Mouse (Mus musculus): ENCODE results near the gene Zdhhc1. TPM values are rescaled to one million over a fixed set of nuclear protein-coding genes. Genes with fewer than 3 reads are reported as not detected.

Gene Zdhhc1
- total RNA-seq, 2 experiments from 2014 or later: 8.7 to 10.1 TPM

DNA sequence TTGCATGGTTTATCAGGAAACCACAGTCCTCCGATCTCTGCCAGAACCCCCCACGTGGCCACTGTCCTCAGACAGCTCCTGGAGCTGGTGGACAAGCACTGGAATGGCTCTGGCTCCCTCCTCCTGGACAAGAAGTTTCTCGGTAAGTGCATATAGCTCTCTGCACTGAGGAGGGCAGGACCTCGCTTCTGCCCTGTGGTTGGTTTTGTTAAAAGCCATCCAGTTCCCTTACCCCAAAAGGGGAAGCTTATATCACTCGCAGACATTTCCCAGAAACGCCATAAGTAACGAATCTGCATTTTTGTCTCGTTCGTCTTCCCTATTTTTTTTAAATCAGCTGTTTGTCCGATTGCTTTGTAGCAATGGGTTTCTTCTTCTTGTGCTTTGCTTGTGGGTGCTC, 41.5 kb downstream of the Zdhhc1 start:
- no peak for DNase-seq

DNA sequence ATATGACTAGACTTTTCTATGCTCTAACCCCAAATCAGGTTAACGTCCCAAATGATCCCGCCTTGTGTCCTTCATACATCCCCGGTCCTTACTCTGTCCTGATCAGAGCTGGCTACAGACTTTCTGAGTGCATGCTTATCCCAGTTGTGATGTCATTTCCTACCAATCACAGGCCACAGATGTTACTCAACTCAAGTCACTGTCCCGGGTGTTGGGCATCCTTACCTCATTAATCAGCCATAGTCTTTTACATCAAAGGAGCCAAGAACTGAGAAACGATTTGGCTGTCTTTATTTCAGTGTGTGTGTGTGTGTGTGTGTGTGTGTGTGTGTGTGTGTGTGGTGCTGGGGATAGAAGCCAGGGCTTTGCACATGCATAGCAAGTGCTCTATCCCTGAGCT, 42.6 kb downstream of the Zdhhc1 start:
- no peak for DNase-seq

GRCm38 (mm10) chr8:105453296-105453695, 43.4 kb downstream of the Zdhhc1 start:
- DNase-seq: no peak

DNA sequence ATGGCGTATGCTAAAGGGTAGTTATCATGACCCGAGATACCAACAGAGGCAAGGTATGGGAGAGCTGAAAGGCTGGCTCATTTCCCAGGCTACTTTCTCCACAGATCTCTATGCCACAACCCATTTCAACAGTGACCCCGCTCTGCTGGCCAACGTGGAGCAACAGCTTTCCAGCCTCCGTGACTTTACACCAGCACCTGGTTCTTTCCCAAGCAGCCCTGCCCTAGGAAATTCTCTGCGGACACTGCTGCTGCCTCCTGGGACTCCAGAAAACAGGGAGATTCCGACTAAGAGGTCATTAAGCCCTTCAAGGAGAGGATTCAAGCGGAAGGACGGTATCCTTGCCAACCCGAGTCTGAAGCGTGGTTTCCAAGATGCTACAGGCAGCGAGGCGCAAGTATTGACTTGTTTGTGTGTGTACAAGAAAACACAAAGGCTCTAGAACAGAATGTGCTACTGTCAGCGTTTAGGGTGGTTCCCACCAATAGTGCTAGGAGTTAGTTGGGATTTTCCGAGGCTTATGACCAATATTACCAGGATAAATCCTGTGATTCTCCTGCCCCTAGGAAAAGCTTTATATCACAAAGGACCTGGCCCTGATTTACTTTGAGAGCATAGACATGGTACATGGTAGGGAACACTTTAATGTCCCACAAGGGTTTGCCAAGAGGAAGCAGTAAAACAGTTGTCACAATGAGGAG, 44.6 kb downstream of the Zdhhc1 start:
- DNase-seq: peak; percentile 10

DNA sequence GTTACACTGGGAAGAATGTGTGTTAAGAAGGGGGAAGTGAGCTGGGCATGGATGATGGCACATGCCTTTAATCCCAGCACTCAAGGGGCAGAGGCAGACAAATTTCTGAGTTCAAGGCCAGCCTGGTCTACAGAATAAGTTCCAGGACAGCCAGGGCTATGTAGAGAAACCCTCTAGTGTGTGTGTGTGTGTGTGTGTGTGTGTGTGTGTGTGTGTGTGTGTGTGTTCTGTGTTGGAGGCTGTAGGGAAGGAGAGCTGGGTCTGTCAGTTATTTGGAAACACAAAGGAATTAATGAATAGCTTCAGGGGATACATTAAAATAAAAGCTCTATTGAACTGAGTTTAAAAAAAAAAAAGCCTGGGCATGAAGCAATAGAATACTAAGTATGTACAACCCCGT, 45.7 kb downstream of the Zdhhc1 start:
- no peak for DNase-seq

DNA sequence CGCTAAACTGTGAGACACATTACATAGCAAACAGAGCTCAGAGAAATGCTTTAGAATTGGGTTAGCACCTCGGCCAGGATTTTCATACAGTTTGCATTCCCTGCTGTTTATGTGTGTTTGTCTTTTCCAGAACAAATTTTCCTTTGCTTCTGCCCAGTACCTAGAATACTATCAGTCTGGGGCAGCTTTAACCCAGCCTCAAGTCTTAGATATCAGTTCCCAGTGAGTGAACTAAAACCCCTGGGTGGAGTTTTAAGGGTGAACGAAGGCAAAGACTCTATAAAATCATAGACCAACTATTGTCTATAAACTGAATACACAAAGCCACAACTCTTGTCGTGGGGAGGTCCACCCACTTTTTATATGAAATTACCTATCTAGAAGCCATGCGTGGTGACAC, 48.1 kb downstream of the Zdhhc1 start:
- no peak for DNase-seq

DNA sequence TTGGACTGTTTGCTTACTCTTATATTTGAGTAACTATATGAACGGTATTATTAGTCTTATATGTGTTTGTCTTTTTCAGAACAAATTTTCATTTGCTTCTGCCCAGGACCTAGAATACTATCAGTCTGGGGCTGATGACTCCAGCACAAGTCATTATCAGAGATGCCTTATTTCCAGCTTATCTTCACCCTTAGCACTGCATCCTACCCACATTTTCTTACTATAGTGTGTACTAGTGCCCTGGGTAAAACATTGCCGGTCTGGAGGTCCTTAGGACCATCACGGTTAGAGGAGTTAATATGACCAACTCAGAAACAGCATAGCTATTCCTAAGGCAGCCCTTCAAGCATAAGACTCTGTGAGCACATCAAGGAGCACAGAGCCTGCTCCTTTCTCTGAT, 48.5 kb downstream of the Zdhhc1 start:
- DNase-seq: no peak

DNA sequence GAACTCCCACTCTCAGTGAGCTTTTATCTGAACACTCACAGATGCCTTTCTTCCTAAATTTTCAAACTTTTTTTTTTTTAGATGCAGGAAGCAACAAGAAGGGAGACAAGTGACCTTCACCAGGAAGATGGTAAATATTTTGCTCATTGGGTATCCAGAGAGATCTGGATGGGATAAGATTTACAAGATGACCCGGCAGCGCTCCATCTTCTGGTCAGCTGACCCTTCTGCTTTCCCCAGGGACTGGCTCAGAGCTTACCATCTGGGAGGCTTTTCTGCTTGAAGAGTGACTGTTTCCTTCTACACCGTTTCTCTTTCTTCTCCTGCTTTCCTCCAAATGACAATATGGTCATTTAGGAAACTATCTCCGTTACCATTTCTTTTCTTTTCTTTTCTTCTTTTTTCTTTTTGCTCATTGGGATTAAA, 50.6 kb downstream of the Zdhhc1 start:
- DNase-seq: no peak

- no peak for DNase-seq
Observed at GRCm38 (mm10) chr8:105445296-105446126, 51.2 kb downstream of the Zdhhc1 start.

DNA sequence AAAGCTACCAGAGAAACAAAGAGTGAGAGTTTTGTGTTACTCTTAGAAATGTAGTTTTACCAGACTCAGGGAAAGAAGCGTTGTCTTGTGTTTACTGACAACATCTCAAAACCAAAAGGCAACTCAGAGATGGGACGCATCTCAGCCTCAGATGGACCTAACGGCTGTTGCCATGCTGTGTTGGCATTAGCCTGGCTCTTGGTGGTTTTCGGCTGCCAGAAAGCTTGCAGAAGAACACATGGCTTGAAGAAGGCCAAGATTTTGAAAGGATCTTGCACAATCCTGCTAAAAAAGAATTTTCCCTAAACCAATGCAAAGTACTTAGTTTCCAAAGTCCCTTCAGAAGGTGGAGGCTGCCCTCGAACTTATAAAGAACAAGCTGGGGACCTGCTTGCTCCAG, 54.0 kb downstream of the Zdhhc1 start:
- DNase-seq: no peak

DNA sequence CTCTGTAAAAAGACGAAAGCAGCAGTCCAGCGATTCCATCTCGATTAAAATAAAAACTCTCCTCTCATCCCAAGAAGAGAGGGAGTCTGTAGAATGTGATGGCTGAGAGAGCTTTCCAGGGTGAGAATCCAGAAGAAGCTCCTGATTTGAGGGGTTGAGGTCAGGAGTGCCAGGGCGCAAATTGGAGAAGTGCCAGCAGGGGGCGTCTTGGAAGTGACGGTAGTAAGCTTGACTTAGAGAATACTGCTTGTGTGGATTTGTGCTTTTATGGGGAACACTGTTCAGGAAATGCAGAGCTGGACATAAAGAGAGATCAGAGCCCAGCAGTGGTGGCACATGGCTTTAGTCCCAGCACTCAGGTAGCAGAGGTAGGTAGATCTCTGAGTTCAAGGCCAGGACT, 55.3 kb downstream of the Zdhhc1 start:
- DNase-seq: no peak

GRCm38 (mm10) chr8:105438865-105439264, 57.8 kb downstream of the Zdhhc1 start:
- no peak for DNase-seq

- DNase-seq: no peak
Observed at GRCm38 (mm10) chr8:105437078-105437748, 59.5 kb downstream of the Zdhhc1 start.

DNA sequence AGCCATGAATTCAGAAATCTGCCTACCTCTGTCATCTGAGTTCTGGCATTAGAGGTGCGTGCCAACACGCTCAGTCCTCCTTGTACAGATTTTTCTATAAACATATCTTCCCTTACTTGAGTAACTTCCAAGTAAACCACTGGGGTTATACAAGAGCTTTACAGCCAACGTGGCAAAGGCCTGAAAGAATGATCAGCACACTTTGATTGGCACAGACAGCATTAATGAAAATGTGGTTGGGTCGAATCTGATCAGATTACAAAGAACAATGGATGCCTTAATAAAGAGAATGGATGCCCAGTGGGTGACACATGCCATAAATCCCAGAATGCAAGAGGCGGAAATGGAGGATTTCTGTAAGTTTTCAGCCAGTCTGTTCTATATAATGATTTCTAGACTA, 60.5 kb downstream of the Zdhhc1 start:
- no peak for DNase-seq

GRCm38 (mm10) chr8:105434136-105434535, 62.6 kb downstream of the Zdhhc1 start:
- DNase-seq: no peak

- no peak for DNase-seq
Observed at GRCm38 (mm10) chr8:105433511-105433910, 63.2 kb downstream of the Zdhhc1 start.

- DNase-seq: no peak
Observed at GRCm38 (mm10) chr8:105433021-105433420, 63.7 kb downstream of the Zdhhc1 start.

- DNase-seq: no peak
Observed at GRCm38 (mm10) chr8:105431743-105432515, 64.8 kb downstream of the Zdhhc1 start.

- no peak for DNase-seq
Observed at GRCm38 (mm10) chr8:105426878-105427277, 69.8 kb downstream of the Zdhhc1 start.
